Mouse (Mus musculus) layer of hippocampus, adult 9-11 months (tissue): ENCODE data around the gene Atxn2.

Experiments used
- DNase-seq: peaks from one replicate; pipeline ENCODE4 v3.0.0; 2022

Gene Atxn2

GRCm38 (mm10) chr5:121767564-121767963 is 56.4 kb downstream of the Atxn2 start:
- no peak for DNase-seq

- no peak for DNase-seq
These were observed 58.7 kb downstream of the Atxn2 start for GRCm38 (mm10) chr5:121769827-121770226.

GRCm38 (mm10) chr5:121771611-121772010 is 60.5 kb downstream of the Atxn2 start:
- DNase-seq = no peak

- DNase-seq = peak; percentile 76
These were observed 67.5 kb downstream of the Atxn2 start for GRCm38 (mm10) chr5:121778485-121779119.

- DNase-seq = no peak
These were observed 69.0 kb downstream of the Atxn2 start for GRCm38 (mm10) chr5:121780180-121780579.

GRCm38 (mm10) chr5:121782467-121782866 is 71.3 kb downstream of the Atxn2 start:
- DNase-seq = peak; percentile 53

- peak; percentile 23 for DNase-seq
These were observed 72.8 kb downstream of the Atxn2 start for GRCm38 (mm10) chr5:121783862-121784500.

GRCm38 (mm10) chr5:121791026-121791425 is 79.9 kb downstream of the Atxn2 start:
- no peak for DNase-seq

GRCm38 (mm10) chr5:121795800-121796199 is 84.7 kb downstream of the Atxn2 start:
- no peak for DNase-seq

GRCm38 (mm10) chr5:121798447-121798846 is 87.3 kb downstream of the Atxn2 start:
- DNase-seq = no peak

- DNase-seq = no peak
These were observed 96.0 kb downstream of the Atxn2 start for GRCm38 (mm10) chr5:121807186-121807585.

- no peak for DNase-seq
These were observed 97.1 kb downstream of the Atxn2 start for GRCm38 (mm10) chr5:121808202-121808601.

GRCm38 (mm10) chr5:121809667-121810224 is 98.6 kb downstream of the Atxn2 start:
- DNase-seq = no peak

GRCm38 (mm10) chr5:121810331-121811151 is 99.4 kb downstream of the Atxn2 start:
- DNase-seq = no peak

GRCm38 (mm10) chr5:121811485-121811931 is 100.4 kb downstream of the Atxn2 start:
- DNase-seq = peak; percentile 62

GRCm38 (mm10) chr5:121812526-121813243 is 101.5 kb downstream of the Atxn2 start:
- DNase-seq = no peak

- no peak for DNase-seq
These were observed 102.6 kb downstream of the Atxn2 start for GRCm38 (mm10) chr5:121813744-121814143.

GRCm38 (mm10) chr5:121815067-121815466 is 103.9 kb downstream of the Atxn2 start:
- peak; percentile 78 for DNase-seq

GRCm38 (mm10) chr5:121815867-121816380 is 104.8 kb downstream of the Atxn2 start:
- DNase-seq = no peak

- no peak for DNase-seq
These were observed 105.5 kb downstream of the Atxn2 start for GRCm38 (mm10) chr5:121816611-121817010.

GRCm38 (mm10) chr5:121817551-121817950 is 106.4 kb downstream of the Atxn2 start:
- DNase-seq = peak; percentile 13

GRCm38 (mm10) chr5:121818401-121818800 is 107.3 kb downstream of the Atxn2 start:
- peak; percentile 6 for DNase-seq
